Mouse (Mus musculus) CH12.LX (cell line): ENCODE data around the gene Rerg.

Experiments
- CTCF ChIP-seq, 2 experiments: IDR thresholded peaks in 1 of 2; conservative IDR thresholded peaks in 1 of 2; 2 replicates each; pipeline ENCODE4 v1.5.1; 2011 to 2012; ENCODE audit warnings: low read depth in 2 of 2, low read length in 2 of 2, improper control_type of control experiment in 1 of 2, inconsistent platforms in 1 of 2, mild to moderate bottlenecking in 1 of 2, moderate library complexity in 1 of 2
- ELF1 ChIP-seq: IDR thresholded peaks from 2 replicates; pipeline ENCODE4 v1.6.1; 2014; ENCODE audit warnings: low read depth, mild to moderate bottlenecking, inconsistent platforms, low read length, improper control_type of control experiment
- EP300 ChIP-seq: IDR thresholded peaks from 2 replicates; pipeline ENCODE4 v1.6.1; 2011; ENCODE audit warnings: low read length, improper control_type of control experiment
- IRF4 ChIP-seq: IDR thresholded peaks from 2 replicates; pipeline ENCODE4 v1.6.1; 2014; ENCODE audit warnings: low read depth, mild to moderate bottlenecking, inconsistent platforms, low read length, improper control_type of control experiment
- JUN ChIP-seq: IDR thresholded peaks from 2 replicates; pipeline ENCODE4 v1.6.1; 2011; ENCODE audit warnings: low read depth, mild to moderate bottlenecking, low read length, improper control_type of control experiment, moderate library complexity; ENCODE audit not compliant: insufficient read depth
- MAFK ChIP-seq: IDR thresholded peaks from 2 replicates; pipeline ENCODE4 v1.6.1; 2011; ENCODE audit warnings: low read length, improper control_type of control experiment; ENCODE audit not compliant: insufficient replicate concordance
- MAZ ChIP-seq: IDR thresholded peaks from 2 replicates; pipeline ENCODE4 v1.6.1; 2012; ENCODE audit warnings: low read depth, mild to moderate bottlenecking, inconsistent platforms, low read length, improper control_type of control experiment, moderate library complexity
- MXI1 ChIP-seq: IDR thresholded peaks from 2 replicates; pipeline ENCODE4 v1.6.1; 2011; ENCODE audit warnings: mild to moderate bottlenecking, low read depth, low read length, improper control_type of control experiment
- MYC ChIP-seq: IDR thresholded peaks from 2 replicates; pipeline ENCODE4 v1.6.1; 2011; ENCODE audit warnings: low read depth, mild to moderate bottlenecking, improper control_type of control experiment, low read length
- POLR2A ChIP-seq: IDR thresholded peaks from 2 replicates; pipeline ENCODE4 v1.6.1; 2011; ENCODE audit warnings: low read depth, mild to moderate bottlenecking, improper control_type of control experiment, low read length
- POLR2AphosphoS2 ChIP-seq: IDR thresholded peaks from 2 replicates; pipeline ENCODE4 v1.6.1; 2011; ENCODE audit warnings: low read depth, low read length, improper control_type of control experiment
- RAD21 ChIP-seq: IDR thresholded peaks from 2 replicates; pipeline ENCODE4 v1.6.1; 2011; ENCODE audit warnings: low read depth, mild to moderate bottlenecking, low read length, improper control_type of control experiment, moderate library complexity
- SMC3 ChIP-seq: IDR thresholded peaks from 2 replicates; pipeline ENCODE4 v1.6.1; 2011; ENCODE audit warnings: low read depth, low read length, improper control_type of control experiment

GRCm38 (mm10) chr6:137101886-137102661, 68.2 kb downstream of the Rerg start:
- TF ChIP-seq SMC3 (no peak), CTCF (conservative IDR thresholded peaks at IDR 0.05 in 1 of 2, IDR thresholded peaks at IDR 0.05 in 1 of 2; ENCODE audit: low read depth in 2 of 2, low read length in 2 of 2) (no peak), EP300 (no peak), MXI1 (no peak), IRF4 (no peak), MAZ (no peak), POLR2A (no peak), JUN (no peak), MYC (no peak), POLR2AphosphoS2 (no peak), ELF1 (no peak), RAD21 (no peak), MAFK (no peak)
